Mouse (Mus musculus) retina, postnatal 7 days (tissue): ENCODE measurements around the gene Chl1.

ENCODE experiments used
- DNase-seq: peaks from one replicate; pipeline ENCODE4 v3.0.0-alpha.2; 2012; ENCODE audit warnings: low read depth, low spot score

Chl1 gene

GRCm38 (mm10) chr6:103795241-103795640 lies 284.9 kb downstream of the Chl1 start:
- no peak for DNase-seq
